Mouse (Mus musculus) cerebellum, adult 18-20 months (tissue): ENCODE measurements at regions not wholly inside any gene's neighbourhood (a gene's known extent, or its start where the extent isn't known, plus 50 kb on each side); places are given as distances from the start of the nearest gene placed in this dataset.

ENCODE experiments used
- DNase-seq, 2 experiments: peaks; one replicate each; pipeline ENCODE4 v3.0.0; 2021

DNA sequence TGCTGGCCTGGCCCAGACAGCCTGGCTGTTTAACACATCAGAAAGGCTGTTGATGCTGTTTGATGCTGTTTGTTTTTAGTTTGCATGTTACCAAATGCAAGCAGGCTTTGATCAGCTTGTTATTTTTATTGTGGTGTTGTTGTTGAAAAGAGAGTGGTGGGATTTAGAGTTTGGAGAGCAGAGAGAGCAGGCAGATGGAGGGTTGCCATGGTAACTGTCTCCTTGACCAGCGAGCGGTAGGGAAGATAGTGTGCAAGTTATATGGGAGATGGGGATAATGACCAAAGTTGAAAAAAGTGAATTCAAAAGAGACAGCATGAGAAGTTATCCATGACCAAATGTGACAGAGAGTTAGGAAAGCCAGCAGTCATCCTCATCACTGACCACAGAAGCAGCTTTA, 83.3 kb downstream of the Cmc2 start:
- no peak for DNase-seq

DNA sequence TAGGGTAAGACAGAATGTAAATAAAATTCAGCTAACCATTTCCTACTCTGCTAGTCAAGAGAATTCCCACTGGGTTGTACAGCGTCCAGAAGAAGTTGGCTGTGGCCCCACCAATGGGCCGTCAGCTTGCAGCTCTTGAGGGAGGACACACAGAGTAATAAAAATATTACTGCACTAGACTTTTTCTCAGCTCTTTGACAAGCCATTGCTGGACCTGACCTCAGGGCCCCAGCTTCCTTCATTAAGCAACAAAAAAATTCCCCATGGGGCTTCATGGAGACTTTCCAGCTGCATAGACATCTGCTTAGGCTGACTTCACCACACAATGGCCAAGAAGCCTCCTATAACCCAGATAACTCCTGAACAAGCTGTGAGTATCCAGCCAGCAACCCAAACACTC, 89.1 kb downstream of the Cmc2 start:
- DNase-seq: peak; percentile 46 to 52

DNA sequence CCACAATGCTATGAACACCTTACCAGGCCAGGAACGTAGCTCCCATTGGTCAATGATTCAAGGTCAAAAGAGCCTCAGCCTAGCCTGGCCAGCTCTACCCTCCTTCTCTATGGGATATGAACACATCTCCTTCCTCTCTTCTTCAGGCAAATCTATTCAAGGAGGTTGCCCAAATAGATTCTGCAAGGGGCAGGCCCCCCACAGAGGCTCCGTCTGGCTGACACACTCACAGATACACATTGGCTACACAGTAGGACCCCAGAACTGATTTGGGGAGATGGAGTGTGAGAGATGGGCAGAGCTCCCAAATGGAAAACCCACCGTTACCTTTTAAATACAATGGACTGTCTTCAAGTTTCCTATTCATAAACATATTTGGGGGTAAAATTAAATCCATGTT, 91.6 kb downstream of the Cmc2 start:
- DNase-seq: no peak

DNA sequence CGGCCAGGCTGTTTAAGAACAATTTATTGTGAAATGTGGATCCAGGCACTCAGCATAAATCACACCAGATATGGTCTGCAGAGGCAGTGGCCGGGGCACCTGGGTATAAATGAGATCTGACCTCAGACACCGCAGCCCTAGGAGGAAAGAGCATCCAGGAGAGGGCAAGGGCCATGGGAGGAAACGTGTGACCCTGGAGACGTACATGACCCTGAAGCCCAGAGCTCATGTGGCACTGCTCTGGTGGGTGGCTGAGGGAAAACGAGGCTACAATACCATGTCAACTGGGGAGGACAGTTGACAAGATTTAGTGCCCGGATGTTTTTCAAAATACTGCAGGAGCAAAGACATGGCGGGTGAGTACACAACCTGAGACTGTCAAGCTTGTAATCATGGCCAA, 93.0 kb downstream of the Cmc2 start:
- DNase-seq: no peak

DNA sequence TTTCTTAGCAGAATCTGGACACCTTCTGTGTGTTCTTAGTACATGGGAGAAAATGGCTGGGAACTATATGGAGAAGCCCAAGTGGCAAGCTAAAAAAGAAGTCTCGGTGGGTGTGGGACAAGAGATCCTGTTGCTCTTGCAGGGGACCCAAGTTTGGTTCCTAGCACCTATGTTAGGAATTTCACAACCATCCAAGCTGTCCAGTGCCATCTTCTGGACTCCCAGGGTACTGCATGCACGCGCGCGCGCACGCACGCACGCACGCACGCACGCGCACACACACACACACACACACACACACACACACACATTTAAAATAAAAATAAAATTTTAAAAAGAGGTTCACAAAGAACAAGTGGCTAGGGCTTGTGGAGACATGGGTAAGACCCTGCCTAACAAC, 94.1 kb downstream of the Cmc2 start:
- DNase-seq: no peak

DNA sequence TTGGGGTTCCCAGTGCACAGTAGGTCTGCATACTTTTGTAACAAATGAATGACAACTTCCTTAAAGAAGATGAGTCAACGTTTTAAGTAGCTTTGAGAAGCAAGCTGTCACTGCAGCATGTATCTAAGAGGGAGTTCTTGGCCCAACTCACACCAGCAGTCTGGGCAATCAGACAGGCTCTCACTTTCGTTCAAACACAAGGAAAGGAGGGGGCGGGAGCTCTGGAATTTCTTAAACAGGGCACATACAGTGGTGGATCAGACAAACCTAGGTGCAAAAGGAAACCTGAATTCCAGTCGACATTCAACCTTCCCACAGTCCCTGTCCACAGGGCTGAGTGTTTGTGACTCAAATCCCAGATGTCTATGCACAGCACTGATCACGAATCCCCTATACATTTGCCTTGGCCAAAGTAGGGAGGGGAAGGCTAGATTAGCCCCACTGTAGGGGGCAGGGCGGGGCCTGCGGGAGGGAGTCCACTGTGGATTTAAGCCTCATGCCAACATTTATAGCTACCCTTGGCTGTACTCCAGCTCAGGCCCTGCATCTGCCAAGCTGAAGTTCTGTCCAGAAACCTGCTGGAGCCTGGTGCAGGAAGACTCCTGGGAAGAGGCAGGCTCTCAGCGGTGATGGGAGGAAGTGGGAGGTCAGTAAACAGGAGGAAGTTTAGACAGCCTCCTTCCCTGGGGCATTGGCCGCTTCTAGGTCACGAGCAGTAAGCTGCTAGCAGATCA, 81.5 kb upstream of the Cdyl2 start:
- DNase-seq: peak; percentile 72 to 73

DNA sequence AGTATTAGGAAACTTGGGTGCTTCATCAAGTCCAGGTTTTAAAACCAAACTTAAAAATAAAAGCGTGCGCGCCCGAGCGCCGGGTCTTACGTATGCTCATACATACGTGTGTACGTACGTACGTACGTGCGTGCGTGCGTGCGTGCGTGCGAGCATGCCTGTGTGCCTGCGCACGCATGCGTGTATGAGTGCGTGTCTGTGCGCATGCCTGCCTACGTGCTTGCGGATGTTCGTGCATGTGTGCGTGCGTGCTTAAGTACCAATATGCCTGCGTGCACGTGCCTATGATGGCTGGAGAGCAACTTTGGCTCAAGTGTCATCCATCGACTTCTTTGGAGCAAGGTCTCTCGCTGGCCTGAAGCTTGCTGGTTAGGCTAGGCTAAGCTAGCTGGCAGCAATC, 68.5 kb upstream of the Cdyl2 start:
- DNase-seq: no peak

DNA sequence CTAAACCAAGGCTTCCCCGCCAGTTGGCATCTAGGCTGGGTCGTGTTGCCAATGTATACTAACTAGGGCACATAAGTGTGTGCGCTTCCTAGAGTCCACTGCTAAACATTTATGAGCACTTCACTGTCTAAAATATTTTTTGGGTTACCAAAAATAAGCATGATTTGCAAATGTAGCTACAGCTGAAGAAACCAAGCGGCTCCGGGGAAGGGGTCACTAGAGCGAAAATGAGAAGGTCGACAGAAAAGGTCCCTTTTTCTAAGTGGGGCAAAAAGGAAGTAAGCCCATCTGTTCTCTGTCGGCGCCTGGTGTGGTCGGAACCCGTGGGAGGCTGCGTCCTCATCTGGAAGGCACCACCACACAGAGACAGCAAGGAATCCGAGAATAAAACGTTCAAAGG, 67.8 kb upstream of the Cdyl2 start:
- DNase-seq: peak in 1 of 2 experiments; percentile 14

DNA sequence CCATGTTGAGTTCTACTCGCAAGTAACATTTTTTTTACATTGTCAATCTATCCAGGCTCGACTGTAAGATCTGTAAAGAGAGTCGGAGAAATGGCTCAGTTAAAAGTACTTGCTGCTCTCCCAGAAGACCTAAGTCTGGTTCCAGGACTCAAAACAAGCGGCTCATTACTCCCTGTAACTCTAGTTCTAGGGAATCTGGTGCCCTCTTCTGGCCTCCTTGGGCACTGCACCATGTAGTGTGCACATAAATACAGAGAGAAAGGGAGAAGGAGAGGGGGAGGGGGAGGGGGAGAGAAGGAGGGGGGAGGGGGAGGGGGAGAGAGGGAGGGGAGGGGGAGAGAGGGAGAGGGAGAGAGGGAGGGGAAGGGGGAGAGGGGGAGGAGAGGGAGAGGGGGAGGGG, 66.2 kb upstream of the Cdyl2 start:
- DNase-seq: no peak

DNA sequence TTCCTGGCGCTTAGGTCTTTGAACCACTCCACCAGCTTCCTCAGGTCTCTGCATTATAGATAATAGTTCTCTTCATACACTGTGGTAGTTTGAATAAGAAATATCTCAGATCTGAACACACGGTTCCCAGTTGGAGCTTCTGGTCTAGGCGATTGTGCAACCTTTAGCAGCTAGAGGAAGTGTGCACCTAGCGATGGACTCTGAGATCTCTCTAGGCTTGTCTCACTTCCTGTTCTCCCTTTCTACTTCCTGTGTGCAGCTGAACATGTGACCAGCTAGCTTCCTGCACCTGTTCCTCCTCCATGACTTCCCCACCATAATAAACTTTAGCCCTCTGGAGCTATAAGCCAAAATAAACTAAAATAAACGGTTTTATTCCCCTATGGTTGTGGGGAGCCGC, 62.9 kb upstream of the Cdyl2 start:
- no peak for DNase-seq

DNA sequence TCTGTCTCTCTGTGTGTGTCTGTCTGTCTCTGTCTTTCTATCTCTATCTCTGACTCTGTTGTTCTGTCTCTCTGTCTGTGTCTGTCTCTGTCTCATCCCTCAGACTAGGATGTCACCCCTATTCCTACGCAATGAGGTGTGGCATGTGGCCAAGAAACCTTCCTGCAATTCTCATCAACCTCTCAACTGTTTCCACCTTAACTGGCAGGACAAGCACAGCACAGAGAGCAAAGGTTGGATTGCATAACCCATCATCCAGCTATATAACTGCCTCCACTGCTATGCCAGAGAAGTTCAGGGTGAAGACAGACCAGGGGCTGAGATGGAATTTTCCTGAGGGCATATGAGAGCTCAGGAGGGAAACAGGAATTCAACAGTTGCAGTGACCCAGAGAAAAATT, 60.3 kb upstream of the Cdyl2 start:
- no peak for DNase-seq

DNA sequence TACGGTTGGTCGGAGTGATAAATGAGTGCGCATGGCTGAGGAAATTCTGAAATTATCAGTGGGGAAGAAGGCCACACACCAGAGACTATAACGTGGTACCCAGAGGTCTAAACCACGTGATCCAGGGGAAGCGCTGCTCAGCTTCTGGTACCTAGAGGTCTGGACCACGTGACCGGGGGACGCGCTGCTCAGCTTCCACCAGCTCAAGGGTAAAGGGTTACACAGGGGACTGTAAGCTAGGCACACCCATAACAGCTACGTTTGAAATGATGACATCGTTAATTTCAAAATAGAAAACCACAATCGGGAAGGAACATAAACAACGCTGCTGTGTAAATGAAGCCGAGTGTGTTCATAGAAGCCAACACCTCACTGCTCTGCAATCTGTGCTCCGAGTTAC, 57.5 kb upstream of the Cdyl2 start:
- no peak for DNase-seq
